Mouse (Mus musculus): Measurements from ENCODE around the gene Havcr1.
A peak's percentile ranks its signal among the peaks of the same experiment; 100 is the strongest.
"Not testable (repeated sequence)": the region's sequence is repeated elsewhere in the genome, so short reads cannot be mapped to it uniquely, and the experiment has no call there.

Havcr1 gene

GRCm38 (mm10) chr11:46735076-46735475 is at the start of gene Havcr1:
Gene Havcr1 (plus strand): TSS chr11:46735080.
- DNase-seq (ENCODE audit: low read depth, low spot score) = not testable (repeated sequence)

GRCm38 (mm10) chr11:46690136-46690535 is 44.7 kb upstream of the Havcr1 start:
- DNase-seq (ENCODE audit: low read depth, low spot score) = no peak

- DNase-seq (ENCODE audit: low read depth, low spot score) = not testable (repeated sequence)
These were observed 39.0 kb upstream of the Havcr1 start for GRCm38 (mm10) chr11:46695849-46696248.

GRCm38 (mm10) chr11:46697433-46698277 is 37.2 kb upstream of the Havcr1 start:
- no peak for DNase-seq (ENCODE audit: low read depth, low spot score)

- no peak for DNase-seq (ENCODE audit: low read depth, low spot score)
These were observed 36.6 kb upstream of the Havcr1 start for GRCm38 (mm10) chr11:46698278-46698655.

GRCm38 (mm10) chr11:46698830-46699229 is 36.0 kb upstream of the Havcr1 start:
- no peak for DNase-seq (ENCODE audit: low read depth, low spot score)

GRCm38 (mm10) chr11:46706664-46707356 is 28.1 kb upstream of the Havcr1 start, which contains the start of gene Timd2:
Gene Timd2 (minus strand): TSS chr11:46707061.
- no peak for DNase-seq (ENCODE audit: low read depth, low spot score)

GRCm38 (mm10) chr11:46731541-46732070 is 3.3 kb upstream of the Havcr1 start:
- no peak for DNase-seq (ENCODE audit: low read depth, low spot score)

GRCm38 (mm10) chr11:46733242-46733789 is 1.6 kb upstream of the Havcr1 start:
- peak; percentile 58 for DNase-seq (ENCODE audit: low read depth, low spot score)

GRCm38 (mm10) chr11:46734617-46735016 is 263 bp upstream of the Havcr1 start:
- no peak for DNase-seq (ENCODE audit: low read depth, low spot score)

GRCm38 (mm10) chr11:46739501-46739900 is 4.6 kb downstream of the Havcr1 start:
- no peak for DNase-seq (ENCODE audit: low read depth, low spot score)

- peak; percentile 8 for DNase-seq (ENCODE audit: low read depth, low spot score)
These were observed 6.0 kb downstream of the Havcr1 start for GRCm38 (mm10) chr11:46740886-46741285.

- no peak for DNase-seq (ENCODE audit: low read depth, low spot score)
These were observed 6.8 kb downstream of the Havcr1 start for GRCm38 (mm10) chr11:46741716-46742115.

- no peak for DNase-seq (ENCODE audit: low read depth, low spot score)
These were observed 13.1 kb downstream of the Havcr1 start for GRCm38 (mm10) chr11:46747996-46748395.

- no peak for DNase-seq (ENCODE audit: low read depth, low spot score)
These were observed 18.8 kb downstream of the Havcr1 start for GRCm38 (mm10) chr11:46753662-46754061.

- no peak for DNase-seq (ENCODE audit: low read depth, low spot score)
These were observed 19.8 kb downstream of the Havcr1 start for GRCm38 (mm10) chr11:46754669-46755068.

GRCm38 (mm10) chr11:46755714-46756113 is 20.8 kb downstream of the Havcr1 start:
- not testable (repeated sequence) for DNase-seq (ENCODE audit: low read depth, low spot score)

- DNase-seq (ENCODE audit: low read depth, low spot score) = no peak
These were observed 42.0 kb downstream of the Havcr1 start for GRCm38 (mm10) chr11:46776879-46777278.

- DNase-seq (ENCODE audit: low read depth, low spot score) = no peak
These were observed 44.9 kb downstream of the Havcr1 start for GRCm38 (mm10) chr11:46779811-46780210.

- DNase-seq (ENCODE audit: low read depth, low spot score) = no peak
These were observed 69.6 kb downstream of the Havcr1 start for GRCm38 (mm10) chr11:46804440-46804839.

GRCm38 (mm10) chr11:46810511-46810910 is 75.6 kb downstream of the Havcr1 start, which contains the start of gene Timd4:
Gene Timd4 (plus strand): TSS chr11:46810800.
- DNase-seq (ENCODE audit: low read depth, low spot score) = no peak

- DNase-seq (ENCODE audit: low read depth, low spot score) = no peak
These were observed 82.8 kb downstream of the Havcr1 start for GRCm38 (mm10) chr11:46817692-46818091.
